Mouse (Mus musculus) inflammation-experienced regulatory T-cells, adult 6 months (primary cell): ENCODE data around the gene AL731706.1. TPM values are rescaled to one million over a fixed set of nuclear protein-coding genes. Genes with fewer than 3 reads are reported as not detected.

Experiments
- ATAC-seq: one replicate; pipeline ENCODE4 v1.8.0; 2017
- polyA plus RNA-seq, 3 experiments: library from polyadenylated mRNA; unstranded; fragments of 100-300 nt; shearing (Covaris generic); gene quantifications; one replicate each; pipeline ENCODE4 v1.2.1; 2017

AL731706.1 gene
- 10 to 100 TPM; 14.1 to 26.3 (median 18.6) TPM for polyA plus RNA-seq

GRCm38 (mm10) chr2:136891068-136891950 is at the start of gene AL731706.1, which contains the start of the genes Slx4ip and Mkks:
AL731706.1 (minus strand) TSS chr2:136891389.
Slx4ip (plus strand) TSS chr2:136891218.
Mkks (minus strand) TSS chr2:136891389.
- peak; percentile 84 for ATAC-seq

DNA sequence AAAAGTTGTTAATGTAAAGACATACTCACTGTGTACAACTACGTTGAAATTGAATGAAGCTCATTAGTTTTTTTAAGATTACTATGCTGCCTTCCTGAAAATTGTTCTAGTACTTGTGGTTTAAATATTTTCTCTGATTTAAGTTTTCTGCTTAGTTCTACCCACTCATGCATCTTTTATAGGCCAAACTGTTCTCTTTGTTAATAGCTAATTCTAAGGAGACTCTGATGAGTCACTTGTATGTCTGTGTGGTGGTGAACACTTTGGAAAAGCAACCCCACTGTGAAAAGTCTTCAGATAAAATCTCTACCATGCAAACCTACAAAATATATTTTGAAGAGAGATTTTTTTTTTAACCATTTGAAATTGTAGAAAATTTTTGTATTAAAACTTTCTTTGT is 47.1 kb upstream of the AL731706.1 start:
- no peak for ATAC-seq

- no peak for ATAC-seq
Observed at GRCm38 (mm10) chr2:136936391-136937288, 45.5 kb upstream of the AL731706.1 start.

DNA sequence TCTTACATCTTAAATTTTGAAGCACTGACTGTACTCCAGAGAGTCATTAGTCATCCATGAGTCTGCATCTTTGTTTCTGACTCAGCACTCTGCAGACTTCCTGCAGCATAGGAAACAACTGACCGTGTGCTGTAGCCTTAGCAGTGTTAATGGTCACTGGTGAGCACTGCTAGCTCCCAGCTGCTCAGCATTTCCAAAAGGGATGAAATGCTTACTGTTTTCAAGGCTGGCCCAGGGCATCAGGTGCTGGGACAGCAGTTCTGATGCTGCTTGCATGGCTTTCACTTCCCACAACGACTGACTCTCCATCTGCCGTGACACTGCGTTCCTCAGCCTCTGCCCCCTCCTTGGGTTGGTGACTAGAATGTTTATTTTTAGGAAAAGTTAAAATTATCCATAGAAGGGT is 29.8 kb upstream of the AL731706.1 start:
- no peak for ATAC-seq

DNA sequence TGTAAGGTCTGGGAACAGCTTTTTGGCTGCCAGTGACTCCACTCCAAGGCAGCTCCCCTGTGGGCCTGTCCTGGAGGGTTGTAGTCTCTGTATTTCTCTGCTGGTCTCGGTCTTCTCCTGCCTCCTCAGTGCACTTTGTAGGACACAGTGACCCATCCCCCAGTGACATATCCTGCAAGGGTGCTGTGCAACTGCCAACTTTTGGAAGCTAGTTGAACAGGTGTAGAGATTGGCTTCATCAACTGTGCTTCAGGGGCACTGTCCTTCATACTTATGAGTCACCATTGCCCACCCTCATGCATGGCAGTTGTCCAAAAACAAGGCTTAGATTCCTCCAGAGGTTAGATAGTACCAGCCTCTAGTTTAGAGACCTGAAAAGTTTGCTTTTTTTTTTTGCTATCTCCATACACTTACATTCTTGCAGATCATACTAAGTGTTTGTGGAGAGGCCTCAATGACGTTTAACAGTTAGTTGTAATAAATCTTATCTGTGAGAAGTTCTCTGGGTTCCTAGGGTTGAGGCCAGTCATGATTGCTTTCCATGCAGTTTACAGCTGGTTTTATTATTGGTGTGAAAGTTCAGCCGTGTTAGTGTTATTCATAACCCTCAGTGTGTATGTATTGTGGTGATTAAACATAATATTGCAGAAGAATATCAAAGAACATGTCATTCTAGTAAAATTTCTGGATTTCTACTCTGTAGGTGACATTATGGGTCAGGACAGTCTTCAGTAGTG is 29.2 kb upstream of the AL731706.1 start:
- no peak for ATAC-seq

DNA sequence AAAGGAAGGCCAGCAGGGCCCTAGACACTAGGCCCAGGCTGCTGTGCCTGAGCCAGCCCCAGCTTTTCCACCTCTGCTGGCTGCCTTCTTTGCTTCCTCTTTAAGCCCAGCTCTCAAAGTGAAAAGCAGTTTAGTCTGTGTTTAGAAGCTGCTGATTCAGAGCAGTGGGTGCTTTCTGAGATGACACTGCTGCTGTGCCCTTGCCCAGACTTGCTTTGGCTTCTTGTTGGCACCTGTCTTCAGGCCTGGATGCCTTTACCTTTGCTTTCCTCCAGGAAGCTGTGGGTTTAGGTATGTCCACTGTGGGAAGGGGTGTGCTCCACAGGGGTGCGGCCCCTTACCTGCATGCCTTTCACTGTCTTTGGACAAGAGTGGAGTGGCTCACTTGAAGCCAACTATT is 28.2 kb upstream of the AL731706.1 start:
- ATAC-seq = no peak

- ATAC-seq = no peak
Observed at GRCm38 (mm10) chr2:136914334-136914902, 23.2 kb upstream of the AL731706.1 start.

GRCm38 (mm10) chr2:136913021-136913420 is 21.8 kb upstream of the AL731706.1 start:
- ATAC-seq = no peak

DNA sequence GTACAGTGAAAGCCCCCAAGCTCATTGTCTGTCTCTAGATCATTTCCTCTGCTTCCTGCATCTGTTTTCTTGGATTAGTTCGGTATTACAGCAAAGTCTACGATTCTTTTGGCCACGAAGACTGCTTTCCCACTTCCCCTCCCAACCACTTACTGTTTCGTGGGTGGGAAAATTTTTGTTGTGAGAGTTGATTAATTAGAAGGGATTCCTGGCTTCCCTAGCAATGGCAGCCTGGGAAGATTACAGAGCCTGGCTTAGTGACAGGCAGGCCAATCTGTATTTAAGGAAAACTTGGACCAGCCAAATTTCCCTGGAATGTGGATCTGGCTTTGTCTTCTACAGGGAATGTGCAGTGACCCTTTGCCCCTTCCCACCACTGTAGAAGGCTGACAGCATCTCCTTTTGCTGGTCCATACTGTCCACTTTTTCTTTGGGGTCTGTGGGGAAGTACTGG is 20.8 kb upstream of the AL731706.1 start:
- no peak for ATAC-seq

DNA sequence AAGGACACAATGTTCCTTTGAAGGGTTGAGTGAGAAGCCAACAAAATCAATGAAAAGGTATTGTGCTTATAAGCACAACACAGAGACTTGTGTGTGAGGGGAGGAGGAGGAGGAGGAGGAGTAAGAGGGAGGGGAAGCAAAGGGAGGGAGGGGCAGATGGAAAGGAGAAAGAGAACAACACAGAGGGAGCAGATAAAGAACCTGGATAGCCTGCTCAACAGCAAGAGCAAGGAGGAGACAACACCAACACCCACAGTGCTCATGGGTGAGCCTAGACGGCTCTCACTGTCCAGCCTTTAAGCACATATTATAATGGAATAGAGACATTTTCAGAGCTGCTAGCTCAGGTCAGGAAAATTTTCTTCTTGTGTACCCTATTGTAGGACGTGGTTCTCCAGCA is 18.1 kb upstream of the AL731706.1 start:
- ATAC-seq = no peak

DNA sequence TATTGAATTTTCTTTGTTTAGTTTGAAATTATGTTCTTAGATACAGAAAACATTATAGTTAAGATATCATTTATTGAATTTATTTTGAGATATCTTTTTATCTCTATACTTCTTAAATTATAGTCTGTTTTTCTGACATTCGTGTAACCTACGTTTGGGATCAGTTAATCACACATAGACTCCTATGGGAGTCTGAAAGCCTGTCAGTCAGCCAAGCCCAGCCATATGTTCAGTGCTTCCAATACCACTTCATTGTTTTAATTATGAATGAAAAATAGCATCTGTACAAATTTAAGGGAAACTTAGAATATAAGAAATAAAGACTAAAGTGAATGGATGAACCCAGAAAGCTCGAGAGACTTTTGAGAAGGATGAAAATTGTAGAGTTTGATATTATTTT is 17.4 kb upstream of the AL731706.1 start:
- ATAC-seq = no peak

DNA sequence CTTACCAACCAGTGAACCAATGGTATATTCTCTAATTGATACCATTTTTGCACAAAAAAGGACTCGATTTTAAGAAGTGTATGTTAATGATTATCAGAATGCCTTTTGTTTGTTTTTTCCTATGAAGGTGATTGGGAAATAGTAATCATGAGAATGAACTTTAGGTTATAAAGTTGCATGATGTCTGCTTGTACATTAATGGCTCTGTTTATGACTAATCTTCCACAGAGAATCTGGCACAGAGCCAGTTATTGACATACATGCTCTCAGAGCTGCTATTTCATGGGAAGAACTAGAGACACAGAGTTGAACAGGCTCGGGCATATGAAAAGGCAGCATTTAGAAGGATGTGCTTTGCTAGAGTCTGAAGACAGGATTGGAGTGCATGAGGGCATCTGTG is 4.9 kb upstream of the AL731706.1 start:
- ATAC-seq = no peak

- ATAC-seq = no peak
Observed at GRCm38 (mm10) chr2:136894494-136894893, 3.3 kb upstream of the AL731706.1 start.

- ATAC-seq = peak; percentile 74
Observed at GRCm38 (mm10) chr2:136891951-136892371, 772 bp upstream of the AL731706.1 start.

GRCm38 (mm10) chr2:136890716-136891067 is 497 bp downstream of the AL731706.1 start:
- ATAC-seq = peak; percentile 55

DNA sequence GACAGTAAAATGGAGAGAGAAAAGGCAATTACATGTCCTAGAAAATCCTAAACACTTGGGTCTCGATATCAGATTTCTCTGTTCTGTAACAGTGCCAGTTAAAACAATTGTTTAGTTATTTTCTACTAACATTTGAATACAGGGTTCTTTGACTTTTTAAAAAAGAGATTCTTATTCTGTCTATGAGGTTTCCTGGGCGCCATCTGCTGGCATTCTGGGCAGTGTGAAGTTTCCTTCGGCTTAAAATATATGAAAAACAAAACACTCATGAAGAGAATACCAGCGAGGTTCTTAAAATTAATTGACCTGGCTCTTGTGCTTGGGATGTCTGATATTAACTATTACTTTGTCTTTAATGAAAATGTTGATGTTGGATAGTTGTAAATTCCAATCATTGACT is 4.3 kb downstream of the AL731706.1 start:
- ATAC-seq = no peak

DNA sequence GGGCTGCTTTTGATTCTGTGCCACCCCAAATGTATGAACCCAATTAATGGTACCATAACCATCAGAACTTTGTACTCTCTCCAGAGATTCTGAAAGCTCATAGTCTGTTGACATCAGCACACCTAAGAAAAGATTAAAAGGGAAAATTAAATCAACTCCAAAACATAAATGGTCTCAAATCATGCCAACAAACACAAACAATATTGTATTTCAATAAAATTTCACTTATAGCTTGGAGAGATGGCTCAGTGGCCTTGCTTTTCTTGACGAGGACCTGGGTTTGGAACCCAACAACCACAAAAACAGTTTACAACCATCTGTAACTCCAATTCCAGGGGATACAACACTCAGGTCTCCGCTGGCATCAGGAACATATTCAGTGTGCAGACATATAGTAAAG is 5.6 kb downstream of the AL731706.1 start, which contains the start of gene AL731706.2:
TSS of gene AL731706.2 (minus strand) at position 101 of the 400 bp plus-strand sequence.
- no peak for ATAC-seq

DNA sequence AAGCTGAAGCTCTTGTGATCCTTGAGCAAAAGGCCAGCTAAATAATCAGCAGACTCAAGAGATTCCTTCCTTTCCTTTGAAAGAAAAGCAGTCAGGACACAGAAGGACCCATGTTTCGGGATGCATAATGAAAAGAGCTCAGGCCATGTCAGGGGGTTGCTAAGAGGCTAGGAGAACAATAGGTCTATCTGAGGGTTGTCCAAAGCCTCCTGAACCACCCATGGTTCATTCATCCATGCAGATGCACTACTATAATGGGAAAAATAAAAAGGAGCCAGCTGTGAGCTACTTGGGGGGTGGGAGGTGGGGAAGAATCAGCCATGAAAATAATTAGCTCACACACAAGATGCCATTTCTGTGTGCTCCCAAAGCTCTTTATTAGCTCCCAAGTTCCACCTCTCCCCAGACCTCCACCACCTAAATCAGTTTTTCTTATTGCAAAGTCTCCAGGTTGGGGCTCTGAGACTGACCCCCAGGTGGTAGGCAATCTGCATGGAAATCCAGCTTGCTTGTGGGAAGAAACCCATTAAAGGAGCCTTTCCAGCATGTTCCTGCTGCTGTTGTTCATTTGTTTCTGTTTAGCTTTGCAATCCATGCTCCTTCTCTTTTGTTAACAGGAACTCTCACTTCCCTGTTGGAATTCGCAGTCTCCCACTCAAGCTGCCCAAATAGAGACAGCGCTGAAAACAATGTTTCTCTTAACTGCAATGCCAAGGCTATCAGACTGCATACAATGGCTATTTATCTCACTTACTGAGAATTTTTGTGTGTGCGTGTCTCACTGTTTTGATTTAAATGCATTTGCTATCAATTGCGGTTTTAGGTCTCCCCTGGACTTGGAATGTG is 36.4 kb downstream of the AL731706.1 start:
- no peak for ATAC-seq

GRCm38 (mm10) chr2:136850366-136850765 is 40.8 kb downstream of the AL731706.1 start:
- no peak for ATAC-seq

DNA sequence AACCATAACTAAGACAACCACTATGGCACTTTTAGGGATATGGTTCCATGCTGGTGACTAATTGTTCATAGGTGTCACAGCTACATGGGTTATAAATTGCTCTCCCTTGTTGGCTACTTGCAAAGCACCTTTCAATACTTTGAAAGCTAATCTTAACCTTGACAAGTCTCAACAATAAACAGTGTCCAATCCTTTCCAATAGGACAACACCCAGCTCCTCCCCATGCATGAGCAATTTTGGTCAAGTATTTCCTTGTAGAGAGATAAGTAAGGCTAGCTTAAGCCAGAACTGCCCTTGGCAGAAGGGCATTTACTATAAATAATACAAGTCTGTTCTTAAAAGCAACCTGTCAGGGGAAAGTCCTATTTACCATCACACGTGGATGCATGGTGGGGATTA is 53.2 kb downstream of the AL731706.1 start:
- no peak for ATAC-seq

- no peak for ATAC-seq
Observed at GRCm38 (mm10) chr2:136835882-136836281, 55.3 kb downstream of the AL731706.1 start.
